Mouse (Mus musculus) ES-Bruce4 (cell line): ENCODE results near the gene Gm45140.

ENCODE experiments used
- CTCF ChIP-seq: IDR thresholded peaks from one replicate; pipeline ENCODE4 v1.8.1; 2011; ENCODE audit warnings: low read depth, low read length
- EP300 ChIP-seq: IDR thresholded peaks from 2 replicates; pipeline ENCODE4 v1.6.1; 2011; ENCODE audit warnings: low read depth, low read length; ENCODE audit not compliant: insufficient read depth

- no peak for TF ChIP-seq CTCF
- TF ChIP-seq EP300: no peak
Measured at GRCm38 (mm10) chr6:87809651-87810161, 25.9 kb downstream of the Gm45140 start.
